8 mouse cellular contexts compared by ENCODE assay signal in genomic region chr16:24910834-24911233, GRCm38 (mm10).
A peak's percentile ranks its signal among the peaks of the same experiment; 100 is the strongest.
DNase-seq lines count a peak whose midpoint lies in the region; ATAC-seq and TF ChIP-seq lines count a peak whose summit lies in the region.

No protein-coding gene starts in this region.

- no peaks in the 10 kb centered on the region for H3K27me3 ChIP-seq in forebrain, embryonic 14.5 days (replicated peaks; ENCODE audit: control insufficient read depth, insufficient read depth, low read length)
- H3K27me3 ChIP-seq in forebrain, embryonic 11.5 days (ENCODE audit: control insufficient read depth, insufficient read depth, low read length): no peaks in the 10 kb centered on the region
- no peaks in the 10 kb centered on the region for H3K27me3 ChIP-seq in liver, postnatal 0 days (ENCODE audit: insufficient read depth, low read length)
- no peaks in the 10 kb centered on the region for H3K27me3 ChIP-seq in CH12.LX (replicated peaks)

- 52% methylated on average over 3 of the region's 3 CpGs for WGBS in forebrain, embryonic 14.5 days
- WGBS in forebrain, embryonic 11.5 days: 61% methylated on average over 3 of the region's 3 CpGs
- 47% methylated on average over 3 of the region's 3 CpGs for WGBS in liver, postnatal 0 days (ENCODE audit: insufficient replicate concordance)

- no peak for ATAC-seq in forebrain, embryonic 14.5 days
- no peak for ATAC-seq in forebrain, embryonic 11.5 days (replicated peaks; ENCODE audit: low FRiP score)
- no peak for ATAC-seq in liver, postnatal 0 days
- peak; percentile 85 for ATAC-seq in megakaryocyte progenitor cell, adult 5-6 weeks (replicated peaks; ENCODE audit: poor library complexity)

- H3K9ac ChIP-seq in forebrain, embryonic 14.5 days (ENCODE audit: low read length): no peak overlapping the region
- no peak overlapping the region for H3K9ac ChIP-seq in forebrain, embryonic 11.5 days (ENCODE audit: low read length)
- H3K9ac ChIP-seq in liver, postnatal 0 days (replicated peaks): no peak overlapping the region
- H3K9ac ChIP-seq in CH12.LX (ENCODE audit: insufficient read depth, low read depth): no peak overlapping the region

- TF ChIP-seq CTCF in liver, postnatal 0 days (IDR thresholded peaks at IDR 0.05; ENCODE audit: low read depth): peak; percentile 48
- peak in 1 of 2 experiments; percentile 67; a peak in 2 of 4 replicates for TF ChIP-seq CTCF in CH12.LX (conservative IDR thresholded peaks at IDR 0.05 in 1 of 2, IDR thresholded peaks at IDR 0.05 in 1 of 2; ENCODE audit: low read depth in 2 of 2, low read length in 2 of 2)

- H3K27ac ChIP-seq in forebrain, embryonic 14.5 days (ENCODE audit: low read depth, low read length): no peak overlapping the region
- H3K27ac ChIP-seq in forebrain, embryonic 11.5 days (ENCODE audit: low read depth, low read length): no peak overlapping the region
- no peak overlapping the region for H3K27ac ChIP-seq in liver, postnatal 0 days (ENCODE audit: low read depth)
- no peak overlapping the region for H3K27ac ChIP-seq in CH12.LX (ENCODE audit: insufficient read depth, low read depth)

- TF ChIP-seq POLR2A in CH12.LX (IDR thresholded peaks at IDR 0.05; ENCODE audit: low read depth, low read length): no peak

- no peak for TF ChIP-seq EP300 in liver, postnatal 0 days (IDR thresholded peaks at IDR 0.05; ENCODE audit: low read depth)
- no peak for TF ChIP-seq EP300 in CH12.LX (IDR thresholded peaks at IDR 0.05; ENCODE audit: low read length)

- H3K9me3 ChIP-seq in forebrain, embryonic 14.5 days (replicated peaks; ENCODE audit: control insufficient read depth, low read length): no peaks in the 10 kb centered on the region
- H3K9me3 ChIP-seq in forebrain, embryonic 11.5 days (ENCODE audit: control insufficient read depth, low read length): no peaks in the 10 kb centered on the region
- no peaks in the 10 kb centered on the region for H3K9me3 ChIP-seq in liver, postnatal 0 days (ENCODE audit: low read length)
- no peaks in the 10 kb centered on the region for H3K9me3 ChIP-seq in CH12.LX (replicated peaks; ENCODE audit: low read length)

- dilution Hi-C loops in CH12.LX (cut with MboI; ENCODE audit: extremely low pct_ligation_motif_present, extremely low pct_unique_long_range_greater_than_20kb, low sequenced_read_pairs): no loop called here

- no peaks in the 10 kb centered on the region for H3K36me3 ChIP-seq in forebrain, embryonic 14.5 days (ENCODE audit: control insufficient read depth, insufficient read depth, low read length)
- H3K36me3 ChIP-seq in forebrain, embryonic 11.5 days (ENCODE audit: control insufficient read depth, insufficient read depth, low read length): no peaks in the 10 kb centered on the region
- no peaks in the 10 kb centered on the region for H3K36me3 ChIP-seq in liver, postnatal 0 days (replicated peaks; ENCODE audit: insufficient read depth, low read length)
- no peaks in the 10 kb centered on the region for H3K36me3 ChIP-seq in CH12.LX (replicated peaks in 1 of 2; ENCODE audit: control insufficient read depth in 1 of 2, insufficient read depth in 1 of 2, low read length in 1 of 2)

- H3K4me3 ChIP-seq in forebrain, embryonic 14.5 days (ENCODE audit: low read depth, low read length): no peak overlapping the region
- no peak overlapping the region for H3K4me3 ChIP-seq in forebrain, embryonic 11.5 days (ENCODE audit: low read depth, low read length)
- H3K4me3 ChIP-seq in liver, postnatal 0 days (ENCODE audit: low read depth, low read length): no peak overlapping the region
- H3K4me3 ChIP-seq in CH12.LX (replicated peaks in 1 of 3; ENCODE audit: low read depth in 2 of 3, low read length in 2 of 3, poor library complexity in 1 of 3): no peak overlapping the region

- in situ Hi-C loops in CH12.LX (cut with MboI; ENCODE audit: low pct_ligation_motif_present, low pct_unique_long_range_greater_than_20kb, low sequenced_read_pairs): loop anchor here (25.0 kb wide), 1 partner anchor 351 kb away; no protein-coding TSS in a partner anchor

- H3K4me1 ChIP-seq in forebrain, embryonic 14.5 days (ENCODE audit: control insufficient read depth, insufficient read depth, low read length): no peaks in the 10 kb centered on the region; the same call in 1 of the 2 replicates
- H3K4me1 ChIP-seq in forebrain, embryonic 11.5 days (replicated peaks; ENCODE audit: control insufficient read depth, insufficient read depth, low read length): no peaks in the 10 kb centered on the region
- H3K4me1 ChIP-seq in liver, postnatal 0 days (ENCODE audit: insufficient read depth): peaks cover 6% of the 10 kb centered on the region; the same call in 1 of the 2 replicates
- peaks cover 5 to 25% of the 10 kb centered on the region in 2 experiments; a peak in 3 of 4 replicates for H3K4me1 ChIP-seq in CH12.LX (ENCODE audit: control insufficient read depth in 1 of 2, insufficient read depth in 2 of 2)

- H3K79me2 ChIP-seq in CH12.LX (replicated peaks; ENCODE audit: control insufficient read depth, extremely low read depth, insufficient read depth, poor library complexity, severe bottlenecking): no peaks in the 10 kb centered on the region

- peak; percentile 74 for TF ChIP-seq RAD21 in CH12.LX (IDR thresholded peaks at IDR 0.05; ENCODE audit: low read depth, low read length)

- no peak overlapping the region for H3K4me2 ChIP-seq in forebrain, embryonic 14.5 days (ENCODE audit: low read length)
- no peak overlapping the region for H3K4me2 ChIP-seq in forebrain, embryonic 11.5 days (ENCODE audit: low read depth, low read length, severe bottlenecking)
- no peak overlapping the region for H3K4me2 ChIP-seq in liver, postnatal 0 days (ENCODE audit: low read depth, low read length)
- no peak overlapping the region for H3K4me2 ChIP-seq in CH12.LX (ENCODE audit: insufficient read depth, low read depth, poor library complexity, severe bottlenecking)

- peak; percentile 29 for DNase-seq in forebrain, embryonic 14.5 days (ENCODE audit: low spot score)
- no peak for DNase-seq in forebrain, embryonic 11.5 days (ENCODE audit: low spot score)
- no peak for DNase-seq in liver, postnatal 0 days
- DNase-seq in liver (no peak), CH12.LX (ENCODE audit: extremely low read depth) (peak; percentile 69)
- no peak for DNase-seq in cerebellum, postnatal 14 days
- no peak for DNase-seq in embryo, embryonic 9.5 days (ENCODE audit: extremely low spot score)

TF ChIP-seq in CH12.LX, 34 proteins besides CTCF, POLR2A, EP300 and RAD21:
- TF ChIP-seq JUND (conservative IDR thresholded peaks at IDR 0.05; ENCODE audit: low read depth, low read length) (no peak; the same call in 1 of the 2 replicates), MAFK (IDR thresholded peaks at IDR 0.05; ENCODE audit: insufficient replicate concordance, low read length) (no peak), USF2 (conservative IDR thresholded peaks at IDR 0.05; ENCODE audit: low read depth, low read length) (no peak), HCFC1 (IDR thresholded peaks at IDR 0.05; ENCODE audit: low read depth, low read length) (no peak), ZNF384 (IDR thresholded peaks at IDR 0.05; ENCODE audit: low read depth, low read length) (no peak), CHD1 (IDR thresholded peaks at IDR 0.05; ENCODE audit: low read depth, low read length) (no peak), E2F4 (IDR thresholded peaks at IDR 0.05; ENCODE audit: insufficient replicate concordance, low read depth, low read length) (no peak), MXI1 (IDR thresholded peaks at IDR 0.05; ENCODE audit: low read depth, low read length) (no peak), POLR2AphosphoS2 (IDR thresholded peaks at IDR 0.05; ENCODE audit: low read depth, low read length) (no peak), MAX (IDR thresholded peaks at IDR 0.05; ENCODE audit: low read length) (no peak), MEF2A (IDR thresholded peaks at IDR 0.05; ENCODE audit: borderline replicate concordance, low read depth, low read length) (peak; percentile 38; the same call in 1 of the 2 replicates), KAT2A (IDR thresholded peaks at IDR 0.05; ENCODE audit: insufficient replicate concordance, low read length) (0 out of 2 replicates have a peak, but pooled peaks have one; percentile 7), ZC3H11A (IDR thresholded peaks at IDR 0.05; ENCODE audit: low read depth, low read length) (no peak), GABPA (IDR thresholded peaks at IDR 0.05; ENCODE audit: insufficient replicate concordance, low read depth, low read length) (no peak), MAZ (IDR thresholded peaks at IDR 0.05; ENCODE audit: low read depth, low read length) (0 out of 2 replicates have a peak, but pooled peaks have one; percentile 42), NELFE (IDR thresholded peaks at IDR 0.05; ENCODE audit: low read depth, low read length) (no peak), ELF1 (IDR thresholded peaks at IDR 0.05; ENCODE audit: low read depth, low read length) (no peak), JUN (IDR thresholded peaks at IDR 0.05; ENCODE audit: insufficient read depth, low read depth, low read length) (no peak), PAX5 (IDR thresholded peaks at IDR 0.05; ENCODE audit: low read length) (no peak), IRF4 (IDR thresholded peaks at IDR 0.05; ENCODE audit: low read depth, low read length) (peak; percentile 35; the same call in 1 of the 2 replicates), BHLHE40 (IDR thresholded peaks at IDR 0.05; ENCODE audit: low read depth, low read length) (peak; percentile 2; the same call in 1 of the 2 replicates), TBP (conservative IDR thresholded peaks at IDR 0.05; ENCODE audit: low read depth, low read length) (no peak), SIN3A (IDR thresholded peaks at IDR 0.05; ENCODE audit: low read length) (0 out of 2 replicates have a peak, but pooled peaks have one; percentile 42), MYC (IDR thresholded peaks at IDR 0.05; ENCODE audit: low read depth, low read length) (no peak), TCF12 (IDR thresholded peaks at IDR 0.05; ENCODE audit: low read depth, low read length) (peak; percentile 7; the same call in 1 of the 2 replicates), CHD2 (IDR thresholded peaks at IDR 0.05; ENCODE audit: low read length) (no peak), UBTF (IDR thresholded peaks at IDR 0.05; ENCODE audit: low read depth, low read length) (no peak), SMC3 (IDR thresholded peaks at IDR 0.05; ENCODE audit: low read depth, low read length) (peak; percentile 54), ZMIZ1 (IDR thresholded peaks at IDR 0.05; ENCODE audit: low read depth, low read length) (no peak), RCOR1 (conservative IDR thresholded peaks at IDR 0.05; ENCODE audit: low read depth, low read length) (no peak), ZKSCAN1 (IDR thresholded peaks at IDR 0.05; ENCODE audit: borderline replicate concordance, low read depth, low read length) (no peak), ETS1 (conservative IDR thresholded peaks at IDR 0.05; ENCODE audit: low read depth, low read length) (peak; percentile 7), USF1 (IDR thresholded peaks at IDR 0.05; ENCODE audit: low read depth, low read length) (no peak), NRF1 (IDR thresholded peaks at IDR 0.05; ENCODE audit: low read depth, low read length) (no peak)
TF ChIP-seq in CH12.LX: peak in this region for 9.

Comparison
In these comparisons a context has a peak if more than half of its experiments do, and no peak if none do; other contexts are left out.
1. DNase-seq: peak in forebrain, embryonic 14.5 days (single experiment) and CH12.LX (single experiment); none in forebrain, embryonic 11.5 days (single experiment), liver, postnatal 0 days (single experiment), liver (single experiment), cerebellum, postnatal 14 days (0 of 2) and embryo, embryonic 9.5 days (single experiment).